Mouse (Mus musculus) ovary, postnatal 10 days (tissue): ENCODE measurements around the gene Kcns1.

ENCODE experiments used
- DNase-seq: peaks from one replicate; pipeline ENCODE4 v3.0.0; 2022; ENCODE audit warnings: low spot score

Gene Kcns1

DNA sequence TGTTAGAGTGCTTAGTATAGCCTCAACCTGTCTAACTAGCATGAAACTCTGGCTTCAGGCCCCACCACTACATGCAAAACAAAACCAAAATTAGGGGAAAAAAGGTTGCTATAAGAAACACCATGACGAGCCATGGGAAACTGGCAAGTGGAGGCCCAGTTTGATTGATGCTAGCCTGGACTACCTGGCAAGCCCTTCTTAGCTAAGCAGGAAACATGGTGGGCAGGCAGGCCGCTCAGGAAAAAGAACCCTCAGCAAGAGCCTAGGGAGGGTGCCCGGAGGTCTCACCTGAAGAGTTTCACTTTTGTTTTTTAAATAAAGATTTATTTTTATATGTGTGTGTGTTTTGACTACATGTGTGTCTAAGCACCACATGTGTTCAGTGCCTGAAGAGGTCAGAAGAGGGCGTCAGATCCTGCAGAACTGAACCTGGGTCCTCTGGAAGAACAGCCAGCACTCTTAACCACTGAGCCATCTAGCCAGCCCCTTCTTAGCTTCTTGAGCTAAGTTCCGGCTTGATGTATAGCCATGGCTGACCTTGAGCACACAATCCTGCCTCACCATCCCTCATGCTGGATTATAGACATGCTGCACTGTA, 47.6 kb downstream of the Kcns1 start:
- no peak for DNase-seq

DNA sequence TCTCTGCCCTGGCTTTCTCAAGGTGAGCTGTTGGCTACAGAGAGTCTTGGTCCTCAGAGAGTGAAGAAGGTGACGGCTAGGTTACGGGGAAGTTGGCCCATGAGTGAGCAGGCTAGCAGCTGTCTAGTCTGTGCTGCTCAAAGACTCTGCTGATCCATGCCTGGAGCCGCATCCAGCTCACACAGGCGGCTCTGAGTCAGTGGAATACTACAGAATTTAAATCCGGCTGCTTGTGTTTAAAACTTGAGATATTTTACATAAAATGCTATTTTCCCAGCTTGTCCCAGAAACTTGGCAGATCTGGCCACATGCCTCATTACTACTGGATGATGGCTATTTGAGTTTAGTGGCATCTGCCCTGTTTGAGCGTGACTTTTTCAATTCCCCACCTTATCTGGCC, 51.4 kb downstream of the Kcns1 start:
- no peak for DNase-seq

DNA sequence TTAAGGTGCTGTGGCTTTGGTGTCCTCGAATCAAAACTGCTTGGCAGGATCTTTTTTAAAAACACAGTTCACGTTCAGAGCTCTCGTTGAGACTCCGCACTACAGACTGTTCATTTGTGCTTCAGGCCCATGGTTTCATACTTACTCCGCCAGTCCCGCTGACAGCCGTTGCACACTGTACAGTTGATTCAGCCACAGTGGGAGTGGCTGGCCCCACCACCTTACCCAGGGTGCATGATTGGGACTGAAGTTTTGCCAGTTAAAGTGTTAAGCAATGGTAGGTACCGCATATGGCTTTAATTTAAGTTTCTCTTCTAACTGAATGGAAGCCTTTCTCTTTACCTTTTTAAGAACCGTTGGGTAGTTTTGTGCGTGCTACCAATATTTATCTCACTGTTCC, 55.4 kb downstream of the Kcns1 start:
- DNase-seq, result no peak

DNA sequence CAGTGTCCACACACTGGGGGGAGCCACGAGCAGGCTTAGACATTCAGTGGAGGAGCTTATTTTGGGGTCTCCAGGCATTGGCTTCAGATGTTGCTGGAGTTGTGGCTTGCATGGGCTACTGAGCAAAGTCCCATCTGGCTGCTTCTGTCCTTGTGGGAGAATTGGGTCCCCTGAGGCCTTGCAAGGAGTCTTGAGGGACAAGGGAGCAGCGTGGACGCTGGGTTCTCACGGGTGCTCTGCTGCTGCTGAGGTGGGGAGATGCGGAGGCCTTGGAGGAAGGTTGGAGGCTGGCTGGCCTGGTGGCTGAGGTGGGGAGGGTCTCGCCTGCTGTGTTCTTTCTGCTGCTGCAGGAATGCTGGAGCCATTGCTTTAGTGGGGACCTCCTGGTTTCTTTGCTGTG, 56.9 kb downstream of the Kcns1 start:
- DNase-seq, result no peak
